Mouse (Mus musculus) C2C12 (cell line): ENCODE data around the gene Gm7102. TPM values are rescaled to one million over a fixed set of nuclear protein-coding genes. Genes with fewer than 3 reads are reported as not detected.

Source experiments
- H3K27me3 ChIP-seq: one replicate; pipeline ENCODE4 v1.6.1; 2011; ENCODE audit not compliant: control insufficient read depth, insufficient read depth, insufficient read length
- H3K36me3 ChIP-seq: one replicate; pipeline ENCODE4 v1.6.1; 2011; ENCODE audit not compliant: control insufficient read depth, insufficient read depth
- H3K4me3 ChIP-seq: one replicate; pipeline ENCODE4 v1.5.1; 2011; ENCODE audit warnings: mild to moderate bottlenecking, control low read depth; ENCODE audit not compliant: poor library complexity, insufficient read depth, severe bottlenecking
- H3K79me2 ChIP-seq: one replicate; pipeline ENCODE4 v1.6.1; 2011; ENCODE audit not compliant: control insufficient read depth, insufficient read depth
- H3K79me3 ChIP-seq: one replicate; pipeline ENCODE4 v1.6.1; 2011; ENCODE audit warnings: low read depth, control low read depth
- H3ac ChIP-seq: one replicate; pipeline ENCODE3; 2011; ENCODE audit warnings: low read depth; ENCODE audit not compliant: control insufficient read depth, insufficient read length
- CEBPB ChIP-seq: IDR thresholded peaks from one replicate; pipeline ENCODE4 v1.6.1; 2011; ENCODE audit warnings: low read depth, mild to moderate bottlenecking, control low read depth, moderate library complexity
- CTCF ChIP-seq: IDR thresholded peaks from one replicate; pipeline ENCODE4 v1.5.1; 2011; ENCODE audit not compliant: control insufficient read depth, insufficient read depth, insufficient read length
- FOSL1 ChIP-seq: IDR thresholded peaks from one replicate; pipeline ENCODE4 v1.8.0; 2011; ENCODE audit warnings: mild to moderate bottlenecking, low read length; ENCODE audit not compliant: poor library complexity, insufficient read depth, severe bottlenecking
- MAX ChIP-seq: IDR thresholded peaks from one replicate; pipeline ENCODE4 v1.6.1; 2011; ENCODE audit warnings: mild to moderate bottlenecking, control low read depth
- MYOD1 ChIP-seq: IDR thresholded peaks from one replicate; pipeline ENCODE4 v1.6.1; 2011; ENCODE audit warnings: low read depth; ENCODE audit not compliant: control insufficient read depth, insufficient read length
- MYOG ChIP-seq: IDR thresholded peaks from one replicate; pipeline ENCODE4 v1.6.1; 2011; ENCODE audit not compliant: control insufficient read depth, insufficient read length; ENCODE audit errors: extremely low read depth
- USF1 ChIP-seq: IDR thresholded peaks from one replicate; pipeline ENCODE4 v1.6.1; 2011; ENCODE audit warnings: low read depth, mild to moderate bottlenecking, control low read depth, moderate library complexity
- polyA plus RNA-seq: library from polyadenylated mRNA; unstranded; fragments of >200 nt; fragmentation: generic; extraction: Trizol; gene quantifications from one replicate; pipeline ENCODE4 v1.2.1, GENCODE M21; 2012; ENCODE audit warnings: missing spikeins

Gm7102 gene
- polyA plus RNA-seq, 1 experiment: not detected

DNA sequence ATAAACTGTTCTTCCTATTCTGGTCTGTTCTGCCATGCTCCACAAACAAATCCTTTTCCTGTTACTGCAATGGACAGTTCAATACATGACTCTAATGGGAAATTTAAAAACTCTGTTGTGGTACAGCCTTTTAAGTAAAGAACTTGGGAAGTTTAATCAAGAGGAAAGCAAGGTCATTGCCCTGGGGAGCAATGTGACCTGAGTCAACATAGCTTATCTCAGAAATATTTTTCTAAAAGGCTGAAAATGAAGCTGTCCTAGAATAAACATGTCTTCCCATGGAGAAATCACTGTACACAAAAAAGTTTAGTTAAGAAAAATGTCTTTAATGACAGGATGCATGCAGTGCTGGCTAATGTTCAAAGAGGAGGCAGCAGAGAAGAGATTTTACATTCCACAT, 37.5 kb downstream of the Gm7102 start:
- Histone ChIP-seq H3K4me3 (no peak overlapping the region), H3K36me3 (no peaks in the 10 kb centered on the region), H3K79me2 (peaks cover 23% of the 10 kb centered on the region), H3K79me3 (peaks cover 13% of the 10 kb centered on the region), H3ac (no peak overlapping the region), H3K27me3 (no peaks in the 10 kb centered on the region)
- TF ChIP-seq MYOD1: no peak
- no peak for TF ChIP-seq USF1
- TF ChIP-seq FOSL1: no peak
- TF ChIP-seq MAX: no peak
- TF ChIP-seq CTCF: no peak
- no peak for TF ChIP-seq MYOG
- TF ChIP-seq CEBPB: no peak

DNA sequence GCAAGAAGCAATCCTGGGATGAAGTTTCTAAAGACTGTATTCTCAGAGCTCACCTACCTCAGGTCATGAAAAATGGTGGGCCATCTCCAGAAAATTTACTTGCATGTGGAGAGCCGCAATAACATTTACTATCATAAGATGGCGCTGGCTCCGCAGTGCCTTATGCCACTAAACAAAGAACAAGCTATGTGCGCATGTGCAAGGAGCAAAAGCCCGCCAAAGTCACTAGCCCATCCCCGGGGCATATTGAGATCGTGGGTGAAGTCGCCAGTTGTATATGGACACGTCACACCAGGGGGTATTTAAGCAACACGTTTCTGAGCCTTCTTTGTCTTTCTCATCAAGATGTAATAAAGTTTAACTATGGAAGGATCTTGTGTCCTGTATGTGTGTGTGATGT, 45.0 kb downstream of the Gm7102 start:
- H3K27me3 ChIP-seq: no peaks in the 10 kb centered on the region
- no peaks in the 10 kb centered on the region for H3K79me2 ChIP-seq
- H3K79me3 ChIP-seq: peaks cover 7% of the 10 kb centered on the region
- no peak for TF ChIP-seq CEBPB
- no peak for TF ChIP-seq FOSL1
- no peak for TF ChIP-seq MYOG
- TF ChIP-seq USF1: no peak
- no peak for TF ChIP-seq MYOD1
- TF ChIP-seq CTCF: no peak
- TF ChIP-seq MAX: no peak
- H3K36me3 ChIP-seq: no peaks in the 10 kb centered on the region
- no peak overlapping the region for H3ac ChIP-seq
- no peak overlapping the region for H3K4me3 ChIP-seq

Other genes with a start within 250 kb of the Gm7102 start
- 2.6 TPM for gene Zfp950, start 35.5 kb downstream of the Gm7102 start, polyA plus RNA-seq
- not detected for gene Gm6020, start 7.6 kb upstream of the Gm7102 start, polyA plus RNA-seq
- 0.13 TPM for gene Csf2ra, start 52.1 kb upstream of the Gm7102 start, polyA plus RNA-seq
- gene Gm21060, start 120.8 kb upstream of the Gm7102 start, polyA plus RNA-seq: not detected